Mouse (Mus musculus): ENCODE results near the gene Wscd1. TPM values are rescaled to one million over a fixed set of nuclear protein-coding genes. Genes with fewer than 3 reads are reported as not detected.

The Wscd1 gene
- total and polyA plus RNA-seq, 3 experiments, result 4.5 to 7.3 (median 6.5) TPM

GRCm38 (mm10) chr11:71822031-71822430, 72.3 kb downstream of the Wscd1 start:
- DNase-seq, result no peak

GRCm38 (mm10) chr11:71824971-71825370, 75.3 kb downstream of the Wscd1 start:
- DNase-seq, result no peak

Measured in adrenal gland, adult 2 months (tissue).